Mouse (Mus musculus) adrenal gland, postnatal 25 days (tissue): ENCODE results near the gene Wdr47. TPM values are rescaled to one million over a fixed set of nuclear protein-coding genes. Genes with fewer than 3 reads are reported as not detected.

Experiments
- microRNA-seq, 2 experiments: library from miRNA; unstranded; fragments of <30 nt; microRNA quantifications; one replicate each; pipeline ENCODE4 v1.2.0; 2021
- total RNA-seq: library from RNA; stranded (reverse); gene quantifications from 2 replicates; pipeline ENCODE4 v1.2.3, GENCODE M21; 2021

Gene Wdr47
- total RNA-seq, 1 experiment from 2014 or later, result 12.5 TPM

Small RNA genes lying within 50 kb of the gene (microRNA-seq; reads per million reads assigned to microRNA genes)
- 0 reads per million in 2 experiments for gene Gm22860

Other genes with a start within 250 kb of the Wdr47 start
- gene Mybphl, start 226.4 kb upstream of the Wdr47 start, total RNA-seq, result not detected in 2 replicates
- 2.5 and 3.7 TPM in 2 replicates for gene Psrc1, start 207.4 kb upstream of the Wdr47 start, total RNA-seq
- 6.4 and 7.5 TPM in 2 replicates for gene Celsr2, start 175.7 kb upstream of the Wdr47 start, total RNA-seq
- 170 and 185 TPM in 2 replicates for gene Sars, start 146.1 kb upstream of the Wdr47 start, total RNA-seq
- not detected in 2 replicates for gene 1700013F07Rik, start 57.1 kb upstream of the Wdr47 start, total RNA-seq
- 7.5 and 9.4 TPM in 2 replicates for gene 5330417C22Rik, start 54.7 kb upstream of the Wdr47 start, total RNA-seq
- gene Tmem167b, start 28.8 kb upstream of the Wdr47 start, total RNA-seq, result 48.8 and 56.2 TPM in 2 replicates
- gene Taf13, start 19.6 kb upstream of the Wdr47 start, total RNA-seq, result 25.0 and 27.6 TPM in 2 replicates
- gene Clcc1, start 62.6 kb downstream of the Wdr47 start, total RNA-seq, result 28.7 and 48.8 TPM in 2 replicates
- gene Gpsm2, start 131.0 kb downstream of the Wdr47 start, total RNA-seq, result 3.9 and 5.3 TPM in 2 replicates
- not detected in 2 replicates for gene Aknad1, start 148.4 kb downstream of the Wdr47 start, total RNA-seq
- gene Stxbp3, start 249.2 kb downstream of the Wdr47 start, total RNA-seq, result 45.0 and 63.2 TPM in 2 replicates